Mouse (Mus musculus) midbrain, embryonic 16.5 days (tissue): ENCODE results near the gene Inha. TPM values are rescaled to one million over a fixed set of nuclear protein-coding genes. Genes with fewer than 3 reads are reported as not detected.

Source experiments
- ATAC-seq: fragments of 200-750 bp; cut with Nextera tagmentation; 2 replicates; pipeline ENCODE4 v1.8.0; 2017; ENCODE audit warnings: moderate TSS enrichment
- H3K27ac ChIP-seq: fragments of 300-500 bp; sonication (generic); 2 replicates; pipeline ENCODE4 v1.5.1; 2014; ENCODE audit warnings: mild to moderate bottlenecking, low read length, mixed read lengths
- H3K27me3 ChIP-seq: fragments of 300-500 bp; sonication (generic); 2 replicates; pipeline ENCODE4 v1.6.1; 2014; ENCODE audit warnings: low read depth, low read length, mixed read lengths; ENCODE audit not compliant: control insufficient read depth, insufficient read depth
- H3K36me3 ChIP-seq: fragments of 300-500 bp; sonication (generic); 2 replicates; pipeline ENCODE4 v1.6.1; 2014; ENCODE audit warnings: mild to moderate bottlenecking, low read length, moderate library complexity, mixed read lengths; ENCODE audit not compliant: control insufficient read depth, insufficient read depth
- H3K4me1 ChIP-seq: fragments of 300-500 bp; sonication (generic); 2 replicates; pipeline ENCODE4 v1.6.1; 2014; ENCODE audit warnings: mild to moderate bottlenecking, low read length, mixed read lengths; ENCODE audit not compliant: control insufficient read depth, insufficient read depth
- H3K4me2 ChIP-seq: fragments of 300-500 bp; sonication (generic); 2 replicates; pipeline ENCODE4 v1.6.1; 2014; ENCODE audit warnings: mild to moderate bottlenecking, low read length, mixed read lengths
- H3K4me3 ChIP-seq: fragments of 300-500 bp; sonication (generic); 2 replicates; pipeline ENCODE4 v1.5.1; 2014; ENCODE audit warnings: low read depth, mild to moderate bottlenecking, low read length, moderate library complexity, mixed read lengths
- H3K9ac ChIP-seq: fragments of 300-500 bp; sonication (generic); 2 replicates; pipeline ENCODE4 v1.6.1; 2014; ENCODE audit warnings: low read depth, low read length, mixed read lengths
- H3K9me3 ChIP-seq: fragments of 300-500 bp; sonication (generic); replicated peaks from 2 replicates; pipeline ENCODE4 v1.6.1; 2014; ENCODE audit warnings: mild to moderate bottlenecking, low read length, mixed read lengths; ENCODE audit not compliant: control insufficient read depth, poor library complexity, severe bottlenecking
- WGBS: fragments of 180-500 bp; shearing (Covaris S2); extraction: QIAGEN DNeasy Blood & Tissue Kit; methylation state at CpG from one replicate; pipeline ENCODE4 v1.1.7; 2014; 5-methylcytosine and 5-hydroxymethylcytosine counted together
- polyA plus RNA-seq: library from polyadenylated mRNA; unstranded; fragments of >200 nt; fragmentation: Nextera tagmentation; extraction: Ambion mirVana; gene quantifications from 2 replicates; pipeline ENCODE4 v1.2.1, GENCODE M21; 2015

Inha gene
- polyA plus RNA-seq, 1 experiment from 2014 or later = 21.2 TPM

- ATAC-seq = no peak
- WGBS = 88% methylated on average over 19 of the region's 19 CpGs
- Histone ChIP-seq H3K36me3 (peaks cover 42% of the 10 kb centered on the region; the same call in 1 of the 2 replicates), H3K9me3 (no peaks in the 10 kb centered on the region), H3K27me3 (no peaks in the 10 kb centered on the region), H3K4me2 (no peak overlapping the region), H3K27ac (no peak overlapping the region), H3K4me1 (no peaks in the 10 kb centered on the region), H3K9ac (no peak overlapping the region), H3K4me3 (no peak overlapping the region)
These were observed 25.6 kb downstream of the Inha start for GRCm38 (mm10) chr1:75532280-75533172.

DNA sequence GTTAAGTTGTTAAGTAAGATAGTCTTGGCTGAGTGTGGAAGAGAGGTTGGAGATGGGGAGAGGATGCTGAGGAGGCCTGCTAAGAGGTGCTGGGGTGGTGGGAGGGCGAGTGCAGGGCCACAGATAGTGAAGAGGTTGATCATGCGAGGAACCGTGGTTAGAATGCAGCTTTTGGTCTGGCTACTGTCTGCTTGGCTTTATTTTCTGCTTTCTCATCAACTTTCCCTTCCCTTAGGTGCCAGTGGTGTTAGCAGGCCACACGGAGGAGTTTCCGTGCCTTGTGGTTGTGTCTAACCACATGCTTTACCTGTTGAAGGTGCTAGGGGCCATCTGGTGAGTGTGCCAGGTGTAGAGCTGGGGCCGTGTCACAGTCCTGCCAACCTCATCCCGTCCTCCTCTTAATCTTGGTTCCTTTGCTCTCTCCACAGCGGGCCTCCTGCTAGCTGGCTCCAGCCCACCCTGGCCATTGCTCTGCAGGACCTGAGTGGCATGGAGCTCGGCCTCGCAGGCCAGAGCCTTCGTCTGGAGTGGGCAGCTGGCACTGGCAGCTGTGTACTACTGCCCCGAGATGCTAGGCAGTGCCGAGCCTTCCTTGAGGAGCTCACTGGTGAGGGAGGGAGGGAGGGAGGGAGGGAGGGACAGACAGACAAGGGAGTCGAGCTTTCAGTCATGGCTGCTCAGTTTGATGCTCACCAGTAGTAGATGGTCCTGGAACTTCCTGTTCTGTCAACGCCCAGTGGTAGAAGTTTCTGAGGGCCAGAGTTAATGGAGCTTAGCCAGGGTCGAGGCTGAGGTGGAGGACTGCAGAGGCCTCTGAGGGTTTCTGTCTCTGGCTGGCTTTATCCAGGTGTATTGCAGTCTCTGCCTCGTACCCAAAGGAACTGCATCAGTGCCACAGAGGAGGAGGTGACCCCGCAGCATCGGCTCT lies 26.7 kb downstream of the Inha start:
- WGBS = 89% methylated on average over 19 of the region's 19 CpGs
- Histone ChIP-seq H3K9ac (no peak overlapping the region), H3K27me3 (no peaks in the 10 kb centered on the region), H3K4me1 (no peaks in the 10 kb centered on the region), H3K4me3 (no peak overlapping the region), H3K27ac (no peak overlapping the region), H3K4me2 (no peak overlapping the region), H3K36me3 (peaks cover 42% of the 10 kb centered on the region; the same call in 1 of the 2 replicates), H3K9me3 (no peaks in the 10 kb centered on the region)
- no peak for ATAC-seq

DNA sequence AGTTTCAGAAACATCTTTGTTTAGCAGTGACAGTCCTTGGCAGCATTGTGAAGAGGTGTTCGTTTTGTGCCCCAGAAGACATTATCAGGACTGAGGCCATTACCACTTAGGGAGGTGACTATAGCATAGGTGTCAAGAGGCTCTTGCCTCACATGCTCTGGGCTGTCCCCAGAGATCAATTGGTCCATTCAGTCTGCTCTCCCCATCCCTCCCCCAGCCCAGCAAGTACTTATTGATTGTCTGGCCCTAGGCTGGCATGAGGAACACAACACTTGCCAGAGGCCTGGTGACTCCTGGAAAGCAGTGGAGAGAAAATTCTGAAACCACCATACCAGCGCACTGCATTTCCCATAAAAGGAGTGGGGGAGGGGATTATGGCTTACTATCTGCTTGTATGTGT lies 30.7 kb downstream of the Inha start:
- Histone ChIP-seq H3K27me3 (no peaks in the 10 kb centered on the region), H3K4me2 (no peak overlapping the region), H3K27ac (no peak overlapping the region), H3K9me3 (no peaks in the 10 kb centered on the region), H3K9ac (no peak overlapping the region), H3K4me3 (no peak overlapping the region), H3K4me1 (no peaks in the 10 kb centered on the region), H3K36me3 (peaks cover 22% of the 10 kb centered on the region; the same call in 1 of the 2 replicates)
- no peak for ATAC-seq
- WGBS = 89% methylated on average over 2 of the region's 2 CpGs

DNA sequence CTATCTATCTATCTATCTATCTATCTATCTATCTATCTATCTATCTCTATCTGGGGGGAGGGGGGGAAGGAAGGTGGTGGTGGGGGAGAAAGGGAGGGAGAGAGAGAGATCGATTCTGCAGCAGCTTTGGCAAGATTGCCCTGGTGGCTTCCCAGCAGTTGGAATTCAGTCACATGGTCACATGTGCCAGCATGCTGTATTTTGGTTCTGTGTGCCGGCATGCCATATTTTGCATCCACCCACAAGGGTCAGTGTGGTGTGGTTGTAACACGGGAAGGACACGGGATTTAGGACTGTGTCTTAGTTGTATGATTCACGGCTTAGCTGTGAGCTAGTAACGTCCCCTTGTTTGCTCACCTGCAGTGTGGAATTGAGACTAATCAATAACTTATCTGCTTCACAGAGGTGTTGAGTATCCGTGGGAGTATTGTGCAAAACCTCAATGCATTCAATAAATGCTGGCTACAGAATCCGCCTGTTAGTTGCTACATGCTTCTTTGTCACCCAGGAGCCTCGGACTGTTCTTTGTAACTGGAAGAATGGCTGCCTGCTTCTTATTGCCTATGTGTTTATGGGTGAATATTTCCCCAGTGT lies 31.8 kb downstream of the Inha start:
- Histone ChIP-seq H3K27ac (no peak overlapping the region), H3K4me2 (no peak overlapping the region), H3K36me3 (peaks cover 19% of the 10 kb centered on the region; the same call in 1 of the 2 replicates), H3K9ac (no peak overlapping the region), H3K4me3 (no peak overlapping the region), H3K4me1 (no peaks in the 10 kb centered on the region), H3K9me3 (no peaks in the 10 kb centered on the region), H3K27me3 (no peaks in the 10 kb centered on the region)
- ATAC-seq = no peak
- WGBS = 87% methylated on average over 9 of the region's 9 CpGs

- H3K9ac ChIP-seq = no peak overlapping the region
- H3K4me2 ChIP-seq = no peak overlapping the region
- no peak overlapping the region for H3K27ac ChIP-seq
- peaks cover 8% of the 10 kb centered on the region; the same call in 1 of the 2 replicates for H3K4me1 ChIP-seq
- WGBS = 96% methylated on average over 7 of the region's 7 CpGs
- no peaks in the 10 kb centered on the region for H3K27me3 ChIP-seq
- no peak overlapping the region for H3K4me3 ChIP-seq
- peaks cover 2% of the 10 kb centered on the region; the same call in 1 of the 2 replicates for H3K36me3 ChIP-seq
- H3K9me3 ChIP-seq = no peaks in the 10 kb centered on the region
- ATAC-seq = no peak
These were observed 34.6 kb downstream of the Inha start for GRCm38 (mm10) chr1:75541496-75541895.

DNA sequence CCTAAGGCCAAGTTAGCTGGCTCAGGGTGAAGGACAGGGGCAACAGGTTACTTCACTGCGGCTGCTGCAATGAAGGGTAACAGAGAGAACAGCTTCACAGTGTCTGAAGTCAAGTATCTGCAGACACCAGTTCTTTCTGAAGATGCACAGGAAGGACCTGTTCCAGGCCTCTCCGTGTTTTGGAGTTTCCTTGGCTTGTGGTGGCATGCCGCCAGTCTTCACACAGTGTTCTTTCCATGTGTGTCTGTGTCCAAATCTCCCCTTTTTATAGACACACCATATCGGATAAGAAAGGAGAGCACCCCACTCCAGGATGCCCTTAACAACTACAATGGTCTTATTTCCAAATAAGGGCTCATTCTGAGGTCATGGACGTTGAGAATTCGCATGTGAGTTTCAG lies 37.5 kb downstream of the Inha start:
- Histone ChIP-seq H3K9me3 (no peaks in the 10 kb centered on the region), H3K4me3 (no peak overlapping the region), H3K27ac (no peak overlapping the region), H3K27me3 (no peaks in the 10 kb centered on the region), H3K4me2 (no peak overlapping the region), H3K4me1 (peaks cover 15% of the 10 kb centered on the region), H3K9ac (no peak overlapping the region), H3K36me3 (peaks cover 3% of the 10 kb centered on the region; the same call in 1 of the 2 replicates)
- ATAC-seq = no peak
- WGBS = 91% methylated on average over 6 of the region's 6 CpGs

GRCm38 (mm10) chr1:75545965-75546956 lies 39.4 kb downstream of the Inha start, which contains the start of gene Slc4a3:
TSS of gene Slc4a3 (plus strand) at chr1:75546266.
- H3K36me3 ChIP-seq = peaks cover 16% of the 10 kb centered on the region
- 1% methylated on average over 52 of the region's 64 CpGs for WGBS

DNA sequence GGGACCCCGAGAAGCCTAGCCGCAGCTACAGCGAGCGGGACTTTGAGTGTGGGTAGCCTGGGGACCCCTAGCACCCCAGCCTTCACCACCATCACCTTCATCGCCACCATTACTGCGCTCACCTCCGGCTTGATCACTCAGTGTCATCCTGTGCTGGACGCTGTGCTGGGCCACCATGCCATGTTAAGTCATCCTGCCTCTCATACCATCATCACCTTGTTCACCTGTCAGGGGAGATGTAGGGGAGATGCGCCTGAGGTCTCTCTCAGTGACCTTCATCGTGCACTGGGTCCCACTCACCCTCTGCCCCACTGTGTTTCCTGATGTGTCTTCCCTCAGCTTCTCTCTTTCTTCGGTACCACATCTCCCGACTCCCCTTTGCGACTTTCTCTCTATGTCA lies 40.5 kb downstream of the Inha start:
- Histone ChIP-seq H3K9me3 (no peaks in the 10 kb centered on the region), H3K9ac (no peak overlapping the region), H3K4me1 (peaks cover 15% of the 10 kb centered on the region), H3K27ac (no peak overlapping the region), H3K27me3 (no peaks in the 10 kb centered on the region), H3K4me2 (peak overlapping the region; percentile 84), H3K36me3 (peaks cover 16% of the 10 kb centered on the region), H3K4me3 (peak overlapping the region; percentile 89)
- ATAC-seq = no peak
- 93% methylated on average over 13 of the region's 13 CpGs for WGBS

More at GRCm38 (mm10) chr1:75545965-75546956, 39.4 kb downstream of the Inha start, which contains the start of gene Slc4a3:
- H3K4me3 ChIP-seq = peak within 1 kb of the TSS; percentile 89
- ATAC-seq = peak; percentile 86
- H3K27ac ChIP-seq = peak within 1 kb of the TSS; percentile 83
- H3K4me1 ChIP-seq = peaks cover 15% of the 10 kb centered on the region
- no peaks in the 10 kb centered on the region for H3K27me3 ChIP-seq
- H3K9me3 ChIP-seq = no peaks in the 10 kb centered on the region
- H3K4me2 ChIP-seq = peak within 1 kb of the TSS; percentile 84
- peak within 1 kb of the TSS; percentile 97 for H3K9ac ChIP-seq
